Mouse (Mus musculus): ENCODE data around the gene Cmtm2b.
"Not testable (repeated sequence)": the region's sequence is repeated elsewhere in the genome, so short reads cannot be mapped to it uniquely, and the experiment has no call there.

Gene Cmtm2b

DNA sequence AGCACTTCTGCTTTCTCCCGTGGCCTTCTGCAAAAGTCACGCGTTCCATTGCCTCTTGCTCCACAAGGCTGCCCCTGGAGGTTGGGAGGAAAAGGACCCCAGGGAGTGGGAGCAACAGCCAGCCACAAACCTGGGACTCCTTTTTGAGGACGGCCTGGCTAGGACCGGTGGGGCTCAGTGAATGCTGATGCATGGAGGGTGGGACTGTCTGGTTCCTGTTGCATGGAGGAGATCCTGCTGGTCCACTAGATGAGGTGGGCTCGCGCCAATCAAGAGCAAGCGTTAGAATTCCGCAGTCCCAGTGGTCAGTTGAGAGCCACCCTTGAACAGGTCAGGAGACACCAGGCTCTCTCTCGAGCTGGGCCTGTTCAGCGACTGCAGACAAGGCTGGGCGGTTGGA, at the start of gene Cmtm2b:
Gene Cmtm2b, plus strand, starts transcription at position 301 of the 400 bp plus-strand sequence.
- not testable (repeated sequence) for DNase-seq (ENCODE audit: low spot score)

DNA sequence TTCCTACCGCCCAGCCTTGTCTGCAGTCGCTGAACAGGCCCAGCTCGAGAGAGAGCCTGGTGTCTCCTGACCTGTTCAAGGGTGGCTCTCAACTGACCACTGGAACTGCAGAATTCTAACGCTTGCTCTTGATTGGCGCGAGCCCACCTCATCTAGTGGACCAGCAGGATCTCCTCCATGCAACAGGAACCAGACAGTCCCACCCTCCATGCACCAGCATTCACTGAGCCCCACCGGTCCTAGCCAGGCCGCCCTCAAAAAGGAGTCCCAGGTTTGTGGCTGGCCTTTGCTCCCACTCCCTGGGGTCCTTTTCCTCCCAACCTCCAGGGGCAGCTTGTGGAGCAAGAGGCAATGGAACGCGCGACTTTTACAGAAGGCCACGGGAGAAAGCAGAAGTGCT, 28.9 kb upstream of the Cmtm2b start, which contains the start of gene Cmtm2a:
Gene Cmtm2a, minus strand, starts transcription at position 101 of the 400 bp plus-strand sequence.
- DNase-seq (ENCODE audit: low spot score), result not testable (repeated sequence)

DNA sequence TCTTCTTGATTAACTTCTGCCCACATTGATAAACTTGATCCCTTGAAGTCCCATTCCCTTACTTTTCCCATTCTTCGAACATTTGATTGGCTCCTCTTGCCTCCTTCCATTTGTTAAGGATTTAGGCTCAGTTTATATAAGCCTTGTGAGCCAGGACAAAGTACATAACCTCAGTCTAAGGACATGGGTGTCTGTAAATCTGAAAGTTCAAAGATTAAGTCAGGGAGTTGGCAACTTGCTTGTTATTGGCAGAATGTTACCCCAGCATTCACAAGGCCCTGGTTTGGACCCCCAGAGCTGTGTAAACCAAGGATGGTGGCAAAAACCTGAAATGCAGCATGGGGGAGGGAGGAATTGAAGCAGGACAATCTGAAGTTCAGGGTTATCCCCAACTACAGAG, 27.6 kb upstream of the Cmtm2b start:
- DNase-seq (ENCODE audit: low spot score), result no peak

DNA sequence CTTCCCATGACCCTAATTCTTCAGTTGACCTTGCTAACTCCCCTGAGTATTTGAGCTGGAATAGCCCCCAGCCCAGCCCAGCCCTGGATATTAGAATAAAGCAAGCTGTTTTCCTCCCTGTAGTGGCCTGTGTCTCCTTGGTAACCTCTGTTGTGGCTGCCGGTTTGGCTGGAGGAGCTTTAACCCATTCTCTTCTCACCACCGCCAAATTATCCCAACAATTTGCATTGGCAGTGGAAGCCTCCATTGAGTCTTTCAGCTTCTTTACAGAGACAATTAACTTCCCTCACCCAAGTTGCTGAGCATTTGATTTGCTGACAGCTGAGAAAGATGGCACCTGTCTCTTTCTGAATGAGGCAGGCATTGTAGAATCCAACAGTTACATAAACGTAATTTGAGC, 20.5 kb upstream of the Cmtm2b start:
- DNase-seq (ENCODE audit: low spot score), result peak; percentile 44

DNA sequence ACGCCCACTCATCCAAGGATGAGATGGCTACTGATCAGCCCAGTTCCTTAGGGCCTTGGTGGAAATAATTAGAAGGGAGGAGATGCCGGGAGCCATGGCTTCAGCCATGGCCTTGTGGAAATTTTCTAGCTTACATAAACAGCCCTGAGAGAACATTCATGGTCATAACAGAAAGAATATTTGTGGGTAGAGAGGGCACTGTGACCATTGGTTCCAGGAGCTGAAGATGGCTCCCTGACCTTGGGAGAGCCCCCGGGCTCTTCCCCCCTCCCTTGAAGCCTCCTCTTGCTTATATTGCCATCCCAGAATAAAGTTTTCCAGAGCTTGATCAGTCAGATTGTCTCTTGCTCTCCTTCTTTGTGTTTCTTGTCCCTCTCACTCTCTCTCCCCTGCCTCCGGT, 19.5 kb upstream of the Cmtm2b start:
- DNase-seq (ENCODE audit: low spot score), result not testable (repeated sequence)

DNA sequence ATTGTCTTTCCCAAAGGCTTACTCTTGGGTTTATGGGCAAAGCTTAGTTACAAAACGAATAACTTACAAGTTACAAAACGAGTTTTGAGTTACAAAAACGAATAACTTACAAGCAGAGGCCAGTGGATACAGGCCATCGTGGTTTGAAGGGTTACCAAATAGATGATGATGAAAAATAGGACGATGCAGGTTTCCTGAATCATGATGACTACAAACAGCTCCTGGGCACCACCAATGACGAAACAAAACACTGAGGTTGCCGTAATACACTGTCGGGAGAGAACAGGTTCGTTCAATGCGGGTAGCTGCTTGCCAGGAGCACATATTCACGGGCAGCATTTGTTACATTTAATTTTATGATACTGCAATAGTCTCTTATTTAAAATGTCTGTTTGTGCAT, 17.1 kb upstream of the Cmtm2b start:
- no peak for DNase-seq (ENCODE audit: low spot score)

DNA sequence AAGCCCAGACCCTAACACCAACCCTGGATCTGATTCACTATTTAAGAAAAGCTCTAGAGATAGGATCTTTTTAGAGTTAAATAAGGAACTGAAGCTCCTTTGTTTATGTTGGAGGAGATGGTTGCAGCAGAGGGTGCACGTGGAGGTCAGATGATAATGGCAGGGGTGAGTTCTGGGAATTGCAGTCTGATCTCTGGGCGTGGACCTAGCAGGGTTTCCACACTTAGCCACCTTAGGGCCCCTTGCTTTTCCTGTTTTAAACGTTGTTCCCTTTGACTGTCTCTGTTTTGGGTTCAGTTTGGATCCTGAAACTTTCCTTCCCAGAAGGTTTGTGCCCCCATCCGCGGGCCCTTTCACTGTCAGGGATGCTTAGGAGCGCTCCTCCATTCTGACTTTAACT, 13.7 kb upstream of the Cmtm2b start:
- DNase-seq (ENCODE audit: low spot score), result not testable (repeated sequence)

DNA sequence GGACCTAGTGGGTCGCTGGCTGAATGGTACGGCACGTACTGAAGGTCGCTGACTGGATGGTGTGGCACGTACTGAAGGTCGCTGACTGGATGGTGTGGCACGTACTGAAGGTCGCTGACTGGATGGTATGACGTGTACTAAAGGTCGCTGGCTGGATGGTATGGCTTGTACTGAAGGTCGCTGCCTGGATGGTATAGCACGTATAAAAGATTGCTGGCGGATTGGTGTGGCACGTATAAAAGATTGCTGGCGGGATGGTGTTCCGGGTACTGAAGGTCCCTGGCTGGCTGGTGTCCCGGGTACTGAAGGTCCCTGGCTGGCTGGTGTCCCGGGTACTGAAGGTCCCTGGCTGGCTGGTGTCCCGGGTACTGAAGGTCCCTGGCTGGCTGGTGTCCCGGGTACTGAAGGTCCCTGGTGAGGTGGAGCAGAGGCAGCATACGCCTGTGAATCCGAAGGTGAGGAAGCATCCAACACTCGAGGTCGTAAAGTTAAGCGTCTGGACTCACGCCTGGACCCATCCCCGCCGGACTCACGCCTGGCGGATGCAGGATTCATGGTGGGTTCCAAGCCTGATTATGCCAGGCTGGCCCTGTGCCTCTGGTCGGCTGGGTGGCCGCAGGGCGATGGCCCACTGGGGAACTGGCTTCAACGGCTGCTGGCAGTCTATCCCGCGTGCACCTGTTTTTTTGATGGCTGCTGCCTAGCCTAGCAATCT, 12.4 kb upstream of the Cmtm2b start, which contains the start of the genes Gm45711 and Cmtm1:
Gene Gm45711, minus strand, starts transcription at position 641 of the 715 bp plus-strand sequence.
Gene Cmtm1, minus strand, starts transcription at position 705 of the 715 bp plus-strand sequence.
- DNase-seq (ENCODE audit: low spot score), result not testable (repeated sequence)

DNA sequence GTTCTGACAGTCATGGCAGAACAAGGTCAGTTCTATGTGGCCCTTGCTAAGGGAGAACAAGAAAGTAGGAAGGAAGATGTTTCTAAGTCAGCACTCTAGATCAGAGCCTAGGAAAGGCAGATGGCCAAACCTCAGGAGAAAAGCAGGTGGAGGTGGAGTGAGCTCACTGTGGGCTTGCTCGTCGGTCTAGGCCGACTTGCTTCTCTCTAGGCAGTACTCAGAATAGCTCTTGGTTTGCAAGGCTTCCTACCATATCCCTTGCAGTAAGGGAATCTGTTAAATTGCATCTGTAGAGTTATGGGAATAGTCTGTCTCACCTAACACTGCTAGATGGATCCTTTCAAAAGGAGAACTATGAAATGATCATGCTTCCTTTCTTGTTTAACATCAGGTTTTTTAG, 10.0 kb upstream of the Cmtm2b start:
- not testable (repeated sequence) for DNase-seq (ENCODE audit: low spot score)

DNA sequence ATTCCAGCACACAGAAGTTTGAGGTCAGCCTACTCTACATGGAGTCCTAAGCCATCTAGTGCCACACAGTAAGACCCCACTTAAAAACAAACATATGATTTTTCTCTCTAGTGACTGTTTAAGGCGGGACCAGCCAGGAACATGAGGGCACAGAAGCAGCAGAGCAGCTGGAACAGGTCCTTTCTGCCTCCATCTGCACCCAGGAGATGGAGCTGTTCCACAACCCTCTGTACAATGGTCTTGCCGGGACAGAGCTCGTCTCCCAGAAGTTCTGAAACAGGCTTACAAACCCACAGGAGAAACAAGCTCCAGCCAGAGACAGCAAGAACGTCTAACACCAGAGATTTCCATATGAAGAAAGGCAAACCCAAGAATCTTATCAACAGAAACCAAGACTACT, 8.7 kb upstream of the Cmtm2b start:
- no peak for DNase-seq (ENCODE audit: low spot score)

DNA sequence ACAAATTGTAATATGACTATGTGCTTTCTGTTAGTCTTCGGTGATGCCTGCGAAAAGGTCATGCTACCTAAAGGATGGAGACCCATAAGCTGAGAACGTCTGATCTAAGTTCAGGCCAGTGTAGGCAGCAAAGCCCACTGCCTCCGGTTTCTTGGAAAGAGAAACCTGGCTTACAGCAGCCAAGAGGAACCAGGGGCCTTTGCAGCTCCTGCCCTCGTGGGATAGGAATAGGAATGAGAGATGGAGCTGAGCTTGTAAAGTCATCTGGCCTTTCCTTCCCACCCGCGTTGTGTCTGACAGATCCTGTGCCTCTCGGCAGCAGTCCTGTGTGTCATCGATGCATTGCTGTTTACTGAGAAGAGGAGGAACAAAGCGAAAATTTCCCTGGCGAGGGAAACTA, 763 bp upstream of the Cmtm2b start, which contains the start of gene Gm11020:
Gene Gm11020, plus strand, starts transcription at position 301 of the 400 bp plus-strand sequence.
- not testable (repeated sequence) for DNase-seq (ENCODE audit: low spot score)

DNA sequence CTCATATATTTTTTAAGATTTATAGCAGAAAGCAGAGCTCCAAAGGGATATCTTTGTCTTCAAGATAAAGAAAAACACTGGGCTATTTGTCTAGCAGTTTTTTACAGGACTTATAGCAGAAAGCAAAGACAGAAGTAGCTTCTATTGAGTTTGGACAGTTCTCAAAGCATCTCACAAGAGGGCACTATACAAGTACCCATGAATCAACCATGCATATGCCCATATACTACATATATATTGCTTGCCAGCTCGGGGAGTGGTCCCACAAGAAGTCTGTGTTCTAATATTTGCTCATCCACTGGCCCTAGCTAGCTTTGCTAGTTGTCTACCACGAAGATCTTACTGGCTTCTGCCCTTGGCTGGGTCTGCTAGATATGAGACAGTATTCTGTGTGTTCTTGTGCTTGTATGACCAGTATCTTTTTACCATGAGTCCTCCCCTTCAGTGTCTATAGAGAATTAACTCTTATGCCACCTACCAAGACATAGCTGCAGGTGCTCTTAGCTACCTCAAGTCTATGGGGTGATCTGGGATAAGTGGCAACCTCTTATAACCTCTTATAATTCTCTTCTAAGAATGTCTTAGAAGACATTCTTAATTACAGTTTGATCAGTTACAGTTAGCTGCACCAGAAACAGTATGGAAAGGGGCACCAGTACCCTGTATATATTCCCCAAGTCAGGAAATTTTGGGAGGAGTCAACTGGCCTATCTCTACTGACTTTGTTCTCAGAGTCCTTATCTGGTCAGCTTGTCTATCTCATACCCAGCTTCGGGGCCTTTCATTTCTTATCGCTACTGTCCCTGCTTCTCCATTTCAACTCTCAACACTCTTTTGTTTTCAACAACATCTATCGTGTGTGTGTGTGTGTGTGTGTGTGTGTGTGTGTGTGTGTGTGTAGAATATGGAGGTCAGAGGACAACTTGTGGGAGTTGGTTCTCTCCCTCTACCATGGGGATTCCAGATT, 10.9 kb downstream of the Cmtm2b start:
- DNase-seq (ENCODE audit: low spot score), result no peak

DNA sequence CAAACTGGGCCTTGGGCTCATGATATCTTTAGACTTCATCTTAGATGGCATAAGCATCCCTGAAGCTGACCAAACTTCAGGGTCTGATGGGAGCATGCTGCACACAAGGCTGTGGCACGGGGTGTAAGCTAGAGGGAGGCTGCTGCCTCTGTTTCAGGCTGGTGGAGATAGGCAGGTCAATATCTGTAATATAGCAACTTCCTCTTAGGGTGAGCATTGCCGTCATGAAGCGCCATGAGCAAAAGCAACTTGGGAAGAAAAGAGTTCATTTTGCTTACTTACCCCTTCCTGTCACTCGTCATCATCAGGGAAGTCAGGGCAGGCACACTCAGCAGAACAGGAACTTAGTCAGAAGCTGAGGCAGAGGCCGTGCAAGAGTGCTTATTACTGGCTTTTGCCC, 11.8 kb downstream of the Cmtm2b start:
- DNase-seq (ENCODE audit: low spot score), result no peak

DNA sequence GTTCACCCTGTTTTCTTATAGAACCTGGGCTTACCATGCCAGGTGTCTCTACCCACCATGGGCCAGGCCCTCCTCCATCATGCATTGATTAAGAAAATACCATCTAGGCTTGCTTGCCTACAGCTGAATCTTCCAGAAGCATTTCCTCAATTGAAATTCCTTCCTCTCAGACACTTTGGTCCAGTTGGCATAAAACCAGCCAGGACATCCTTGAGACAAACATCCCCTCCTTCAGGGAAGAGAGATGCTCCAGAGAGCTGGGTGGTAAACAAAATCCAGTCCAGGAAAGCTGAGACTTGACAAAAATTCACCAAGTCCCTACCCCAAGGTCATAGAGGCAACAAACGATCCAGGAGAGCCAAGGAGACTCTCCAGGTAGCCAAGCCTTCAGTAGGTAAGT, 12.2 kb downstream of the Cmtm2b start:
- no peak for DNase-seq (ENCODE audit: low spot score)

DNA sequence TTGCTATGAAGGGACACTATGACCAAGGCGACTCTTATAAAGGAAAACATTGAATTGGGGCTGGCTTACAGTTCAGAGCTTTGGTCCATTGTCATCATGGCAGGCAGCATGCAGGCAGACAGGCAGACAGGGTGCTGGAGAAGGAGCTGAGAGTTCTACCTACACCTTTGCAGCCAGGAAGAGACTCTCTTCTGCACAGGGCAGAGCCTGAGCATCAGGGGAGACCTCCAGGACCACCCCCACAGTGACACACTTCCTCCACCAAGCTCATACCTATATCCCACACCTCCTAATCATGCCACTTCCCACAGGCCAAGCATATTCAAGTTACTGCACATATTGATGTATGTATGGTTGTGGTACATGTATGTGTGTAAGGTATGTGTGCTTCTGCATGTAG, 14.8 kb downstream of the Cmtm2b start:
- no peak for DNase-seq (ENCODE audit: low spot score)

DNA sequence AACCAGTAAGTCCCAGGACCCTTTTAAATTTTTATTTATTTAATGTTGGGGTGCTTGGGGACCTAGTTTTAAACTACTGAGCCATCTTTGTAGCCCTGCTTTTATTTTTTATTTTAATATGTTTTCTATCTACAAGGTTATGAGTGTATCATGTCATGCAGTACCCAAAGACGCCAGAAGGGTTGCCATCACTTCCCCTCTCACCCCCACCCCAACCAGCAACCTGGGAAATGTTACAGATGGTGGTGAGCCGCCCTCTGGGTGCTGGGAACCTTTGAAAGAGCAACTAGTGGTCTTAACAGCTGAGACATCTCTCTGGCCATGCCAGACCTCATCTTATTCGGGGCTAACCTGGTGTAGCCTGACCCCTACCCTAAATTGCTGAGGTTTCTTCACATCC, 15.9 kb downstream of the Cmtm2b start:
- no peak for DNase-seq (ENCODE audit: low spot score)

DNA sequence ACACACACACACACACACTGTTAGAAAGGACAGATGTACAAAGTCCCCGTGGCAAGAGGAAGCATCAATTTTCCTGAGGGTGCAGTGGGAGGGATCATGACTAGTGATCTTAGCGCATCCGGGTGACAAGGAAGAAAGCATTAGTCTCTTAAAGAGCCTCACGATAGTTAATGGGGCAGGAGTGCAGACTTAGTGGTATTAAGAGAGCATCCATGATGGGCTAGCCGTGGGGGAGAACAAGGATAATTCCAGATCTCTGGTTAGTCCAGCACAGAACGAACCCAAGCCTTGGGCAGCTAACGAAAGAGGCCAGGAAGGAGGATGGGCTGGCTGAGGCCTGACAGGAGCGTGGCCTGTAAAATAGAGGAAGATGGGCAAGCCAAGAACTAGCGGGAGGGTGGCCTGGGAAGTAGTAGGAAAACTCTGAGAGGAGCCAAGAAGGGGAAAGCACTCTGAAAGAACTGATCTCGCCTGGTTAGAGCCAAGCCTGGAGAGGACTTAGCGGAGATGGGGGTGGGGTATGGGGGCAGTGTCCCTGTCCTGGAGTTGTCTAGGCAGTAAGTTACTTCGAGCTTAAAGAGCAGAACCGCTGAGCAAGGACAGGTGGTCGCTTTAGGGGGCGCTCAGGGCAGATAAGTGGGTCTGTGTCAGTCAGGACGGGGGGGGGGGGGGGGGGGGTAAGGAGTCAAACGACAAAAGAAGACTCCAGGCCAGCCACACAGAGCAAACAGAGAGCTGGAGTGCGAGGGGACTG, 17.4 kb downstream of the Cmtm2b start, which contains the start of gene Cmtm3:
Gene Cmtm3, plus strand, starts transcription at position 182 of the 754 bp plus-strand sequence.
- DNase-seq (ENCODE audit: low spot score), result peak; percentile 16

DNA sequence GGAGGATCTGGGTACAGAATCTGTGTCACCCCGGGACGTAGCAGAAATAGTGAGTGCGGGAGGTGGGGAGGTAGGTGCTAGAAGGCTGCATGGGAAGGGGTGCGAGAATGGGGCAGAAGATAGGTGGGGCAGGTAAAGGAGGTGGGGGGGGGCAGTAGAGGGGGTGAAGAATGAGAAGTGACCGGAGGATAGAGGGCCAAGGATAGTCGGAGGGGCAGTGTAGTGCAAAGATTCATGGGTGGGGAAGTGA, 17.9 kb downstream of the Cmtm2b start:
- no peak for DNase-seq (ENCODE audit: low spot score)

DNA sequence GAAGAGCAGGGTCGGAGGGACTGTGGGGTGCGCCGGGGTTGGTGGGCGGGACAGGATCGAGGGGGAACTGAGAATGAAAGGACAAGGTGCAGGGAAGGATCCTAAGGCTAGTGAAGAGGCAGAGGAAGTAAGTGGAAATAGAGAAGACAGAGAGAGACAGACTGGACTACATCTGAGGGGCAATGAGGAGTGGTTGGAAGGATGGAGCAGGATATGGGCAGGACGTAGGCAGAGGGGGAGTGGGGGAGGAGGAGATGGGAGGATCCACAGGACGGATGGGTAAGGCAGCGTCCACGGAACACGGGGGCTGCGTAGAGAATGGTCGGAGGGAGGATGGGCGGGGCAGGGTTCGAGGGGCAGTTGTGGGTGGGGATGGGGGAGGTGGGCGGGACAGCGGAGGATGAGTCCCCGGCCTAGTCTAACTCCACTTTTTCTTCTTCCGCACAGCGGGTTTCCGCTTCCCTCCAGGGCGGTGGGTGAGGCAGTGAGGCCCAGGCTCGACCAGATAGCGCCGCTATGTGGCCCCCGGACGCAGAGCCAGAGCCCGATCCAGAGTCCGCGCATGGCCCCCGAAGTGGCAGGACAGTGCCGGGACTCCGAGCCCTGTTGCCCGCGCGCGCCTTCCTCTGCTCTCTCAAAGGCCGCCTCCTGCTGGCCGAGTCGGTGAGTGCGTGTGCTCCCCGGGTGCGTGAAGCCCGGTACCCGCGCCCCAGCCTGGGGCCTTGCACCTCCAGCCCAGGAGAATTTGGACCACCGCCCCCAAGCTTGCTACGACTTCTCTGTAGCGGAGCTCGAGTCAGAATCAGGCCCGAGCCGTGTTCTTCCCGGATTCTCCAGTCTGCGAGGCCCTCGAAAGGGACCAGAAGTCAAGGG, 18.4 kb downstream of the Cmtm2b start:
- DNase-seq (ENCODE audit: low spot score), result peak; percentile 86

DNA sequence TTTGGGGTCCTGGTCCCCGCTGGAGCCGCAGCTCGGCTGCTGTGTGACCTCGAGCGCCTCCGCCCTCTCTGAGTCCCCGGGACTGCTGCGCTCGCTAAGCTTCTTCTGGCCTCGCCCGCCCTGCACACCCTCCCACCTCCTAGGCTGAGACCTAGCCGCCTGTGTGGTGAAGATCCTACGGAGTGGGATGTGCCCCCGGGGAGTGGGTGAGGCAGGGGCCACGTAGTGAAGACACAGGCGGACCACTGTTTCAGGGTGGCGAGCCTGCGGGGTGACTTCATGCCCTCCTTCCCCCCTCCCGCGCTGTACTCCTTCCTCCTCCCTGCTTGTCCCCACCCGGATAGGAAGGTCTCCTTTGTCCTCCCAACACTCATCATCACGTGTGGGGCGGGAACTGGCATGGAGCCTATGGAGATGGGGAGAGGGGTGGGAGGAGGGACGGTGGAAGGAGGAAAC, 19.1 kb downstream of the Cmtm2b start:
- peak; percentile 82 for DNase-seq (ENCODE audit: low spot score)

DNA sequence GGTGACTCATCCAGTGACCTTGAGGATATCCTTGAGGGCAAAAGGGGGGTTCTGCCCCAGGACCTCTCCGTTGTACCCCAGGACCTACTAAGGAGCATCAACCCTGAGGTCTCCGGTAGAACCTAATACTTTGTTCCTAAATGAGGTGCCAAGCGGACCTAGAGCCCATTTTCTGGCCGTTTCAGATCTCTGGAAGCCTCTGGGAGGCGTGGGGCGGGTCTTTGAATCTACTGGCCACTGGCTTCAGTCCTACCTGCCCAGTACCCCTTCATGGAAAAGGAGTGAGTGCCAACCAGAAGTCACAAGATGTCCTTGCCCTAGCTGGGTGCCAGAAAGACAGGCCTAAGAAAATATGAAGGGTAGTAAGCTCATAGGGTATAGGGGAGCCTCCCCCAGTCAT, 19.6 kb downstream of the Cmtm2b start:
- DNase-seq (ENCODE audit: low spot score), result no peak

Measured in embryo, embryonic 10 days (tissue).